Mouse (Mus musculus): ENCODE results near the gene Fchsd2. TPM values are rescaled to one million over a fixed set of nuclear protein-coding genes. Genes with fewer than 3 reads are reported as not detected.
A peak's percentile ranks its signal among the peaks of the same experiment; 100 is the strongest.

Fchsd2 gene
- polyA plus RNA-seq, 1 experiment from 2014 or later = 4.9 TPM

- H3K9me3 ChIP-seq (replicated peaks) = no peaks in the 10 kb centered on the region
- 31% methylated on average over 8 of the region's 8 CpGs for WGBS (ENCODE audit: insufficient replicate concordance)
- no peak overlapping the region for H3K4me3 ChIP-seq (replicated peaks)
- H3K36me3 ChIP-seq (replicated peaks) = no peaks in the 10 kb centered on the region
- H3K4me1 ChIP-seq (replicated peaks) = peaks cover 35% of the 10 kb centered on the region
- H3K9ac ChIP-seq = no peak overlapping the region
- no peak overlapping the region for H3K4me2 ChIP-seq
- ATAC-seq (ENCODE audit: insufficient read depth) = peak; percentile 53; the same call in 1 of the 2 replicates
- no peaks in the 10 kb centered on the region for H3K27me3 ChIP-seq
- no peak overlapping the region for H3K27ac ChIP-seq (replicated peaks)
These were observed 18.4 kb upstream of the Fchsd2 start for GRCm38 (mm10) chr7:101074170-101074767.

- H3K4me2 ChIP-seq = no peak overlapping the region
- no peak for ATAC-seq (ENCODE audit: insufficient read depth)
- 55% methylated on average over 9 of the region's 9 CpGs for WGBS (ENCODE audit: insufficient replicate concordance)
- peaks cover 36% of the 10 kb centered on the region for H3K4me1 ChIP-seq (replicated peaks)
- H3K4me3 ChIP-seq (replicated peaks) = no peak overlapping the region
- H3K27me3 ChIP-seq = no peaks in the 10 kb centered on the region
- H3K36me3 ChIP-seq (replicated peaks) = no peaks in the 10 kb centered on the region
- no peaks in the 10 kb centered on the region for H3K9me3 ChIP-seq (replicated peaks)
- no peak overlapping the region for H3K9ac ChIP-seq
- no peak overlapping the region for H3K27ac ChIP-seq (replicated peaks)
These were observed 9.0 kb upstream of the Fchsd2 start for GRCm38 (mm10) chr7:101083562-101084166.

DNA sequence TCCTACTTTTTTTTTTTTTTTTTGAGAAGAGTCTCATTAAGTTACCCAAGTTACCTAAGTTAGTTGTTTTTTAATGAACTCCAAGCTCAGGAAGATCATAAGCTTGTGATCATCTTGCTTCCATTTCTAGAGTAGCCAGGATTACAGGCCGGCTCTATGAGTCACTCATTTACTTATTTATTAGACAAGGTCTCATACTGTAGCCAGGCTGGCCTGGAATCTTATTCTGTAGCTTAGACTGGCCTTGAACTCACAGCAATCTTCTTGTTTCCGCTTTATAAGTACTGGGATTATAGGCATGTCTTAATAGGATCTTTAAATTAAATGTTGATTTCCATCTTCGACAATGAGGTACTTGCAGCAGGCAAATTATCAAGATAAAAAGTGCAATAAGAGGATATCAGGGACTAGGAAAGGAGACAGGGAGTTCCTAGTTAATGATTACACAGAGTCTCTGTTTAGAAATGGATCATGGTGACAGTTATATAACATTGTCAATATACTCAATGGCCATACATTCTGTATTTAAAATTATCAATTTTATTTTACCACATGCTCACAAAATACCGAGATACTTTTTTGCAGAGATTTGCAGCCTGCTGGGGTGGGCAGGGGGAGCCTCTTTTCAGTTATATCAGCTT lies 7.7 kb upstream of the Fchsd2 start:
- Histone ChIP-seq H3K9me3 (replicated peaks) (no peaks in the 10 kb centered on the region), H3K27me3 (no peaks in the 10 kb centered on the region), H3K27ac (replicated peaks) (peak overlapping the region; percentile 49; the same call in 1 of the 2 replicates), H3K4me3 (replicated peaks) (no peak overlapping the region), H3K4me1 (replicated peaks) (peaks cover 42% of the 10 kb centered on the region), H3K9ac (no peak overlapping the region), H3K36me3 (replicated peaks) (no peaks in the 10 kb centered on the region), H3K4me2 (no peak overlapping the region)
- WGBS (ENCODE audit: insufficient replicate concordance) = 48% methylated on average over 4 of the region's 4 CpGs
- ATAC-seq (ENCODE audit: insufficient read depth) = peak; percentile 24; the same call in 1 of the 2 replicates

DNA sequence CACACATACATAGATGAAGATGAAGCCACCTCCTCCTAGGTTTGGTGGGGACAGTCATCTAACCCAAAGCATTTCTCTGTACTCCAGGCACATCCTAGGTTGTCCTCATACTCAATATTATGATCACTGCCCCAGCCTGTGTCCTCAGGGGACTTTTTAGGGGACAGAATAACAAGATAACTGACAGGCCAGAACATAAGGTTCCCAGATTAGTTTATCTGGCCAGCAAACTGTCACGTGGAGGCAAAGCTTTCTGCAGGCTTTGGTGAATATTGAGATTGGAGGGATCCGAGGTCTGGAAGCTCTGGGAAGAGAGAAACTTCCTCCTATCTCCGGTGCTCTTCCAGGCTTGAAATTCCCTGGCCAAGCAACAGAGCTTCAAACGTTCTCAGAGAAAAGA lies 6.9 kb upstream of the Fchsd2 start:
- Histone ChIP-seq H3K27me3 (no peaks in the 10 kb centered on the region), H3K4me2 (no peak overlapping the region), H3K4me3 (replicated peaks) (no peak overlapping the region), H3K9me3 (replicated peaks) (no peaks in the 10 kb centered on the region), H3K9ac (no peak overlapping the region), H3K4me1 (replicated peaks) (peaks cover 49% of the 10 kb centered on the region), H3K27ac (replicated peaks) (no peak overlapping the region), H3K36me3 (replicated peaks) (no peaks in the 10 kb centered on the region)
- no peak for ATAC-seq (ENCODE audit: insufficient read depth)
- 36% methylated on average over 4 of the region's 4 CpGs for WGBS (ENCODE audit: insufficient replicate concordance)

DNA sequence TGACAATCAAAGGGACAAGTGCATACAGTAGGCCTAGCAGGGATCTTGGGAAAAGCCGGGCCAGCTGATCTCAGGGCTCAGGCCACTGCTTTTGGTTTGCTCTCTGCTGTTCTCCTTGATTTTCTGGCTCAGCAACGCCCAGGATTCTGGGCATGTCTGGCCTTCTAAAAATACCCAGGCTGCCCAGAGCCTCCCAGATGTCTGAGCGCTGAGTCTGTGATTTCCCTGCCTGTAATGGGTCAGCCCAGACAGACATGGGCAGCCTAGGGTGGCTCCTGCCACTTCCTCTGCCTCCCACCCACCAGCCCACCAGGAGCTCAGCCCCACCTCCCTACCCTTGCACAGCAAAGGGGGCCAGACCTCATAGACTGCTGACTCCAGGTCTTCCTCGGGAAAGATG lies 4.0 kb upstream of the Fchsd2 start:
- Histone ChIP-seq H3K9ac (no peak overlapping the region), H3K27me3 (no peaks in the 10 kb centered on the region), H3K4me2 (no peak overlapping the region), H3K27ac (replicated peaks) (no peak overlapping the region), H3K36me3 (replicated peaks) (no peaks in the 10 kb centered on the region), H3K4me1 (replicated peaks) (peaks cover 55% of the 10 kb centered on the region), H3K9me3 (replicated peaks) (no peaks in the 10 kb centered on the region), H3K4me3 (replicated peaks) (no peak overlapping the region)
- 55% methylated on average over 4 of the region's 4 CpGs for WGBS (ENCODE audit: insufficient replicate concordance)
- ATAC-seq (ENCODE audit: insufficient read depth) = no peak

- Histone ChIP-seq H3K4me3 (replicated peaks) (no peak overlapping the region), H3K9ac (no peak overlapping the region), H3K36me3 (replicated peaks) (no peaks in the 10 kb centered on the region), H3K27ac (replicated peaks) (no peak overlapping the region), H3K9me3 (replicated peaks) (no peaks in the 10 kb centered on the region), H3K4me1 (replicated peaks) (peaks cover 57% of the 10 kb centered on the region), H3K4me2 (no peak overlapping the region), H3K27me3 (no peaks in the 10 kb centered on the region)
- no peak for ATAC-seq (ENCODE audit: insufficient read depth)
- WGBS (ENCODE audit: insufficient replicate concordance) = 24% methylated on average over 3 of the region's 3 CpGs
These were observed 3.4 kb upstream of the Fchsd2 start for GRCm38 (mm10) chr7:101089242-101089641.

GRCm38 (mm10) chr7:101093231-101093630 lies 568 bp downstream of the Fchsd2 start:
- H3K4me1 ChIP-seq (replicated peaks) = peaks cover 36% of the 10 kb centered on the region
- no peaks in the 10 kb centered on the region for H3K27me3 ChIP-seq
- no peak overlapping the region for H3K9ac ChIP-seq
- H3K36me3 ChIP-seq (replicated peaks) = no peaks in the 10 kb centered on the region
- peak overlapping the region; percentile 51 for H3K27ac ChIP-seq (replicated peaks)
- no peaks in the 10 kb centered on the region for H3K9me3 ChIP-seq (replicated peaks)
- 38% methylated on average over 3 of the region's 3 CpGs for WGBS (ENCODE audit: insufficient replicate concordance)
- no peak overlapping the region for H3K4me2 ChIP-seq
- no peak overlapping the region for H3K4me3 ChIP-seq (replicated peaks)
- no peak for ATAC-seq (ENCODE audit: insufficient read depth)

DNA sequence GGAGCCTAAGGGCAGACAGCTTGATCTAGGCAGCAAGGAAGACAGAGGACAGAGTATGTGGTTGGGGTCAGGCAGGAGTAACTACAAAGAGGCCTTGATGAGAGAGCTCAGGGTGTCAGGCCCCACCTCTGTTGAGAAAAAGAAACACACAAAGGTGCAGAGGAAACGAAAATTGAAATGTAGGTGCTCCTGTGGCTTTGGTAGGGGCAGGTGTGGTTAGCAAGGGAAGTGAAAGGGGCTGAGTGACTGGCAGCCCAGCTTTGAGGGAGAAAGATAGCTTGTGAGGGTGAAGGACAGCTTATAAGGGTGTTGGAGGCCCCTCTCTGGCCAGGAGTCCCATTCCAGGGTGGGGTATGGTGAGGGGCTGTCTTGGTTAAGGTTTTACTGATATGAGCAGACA lies 2.1 kb downstream of the Fchsd2 start:
- 26% methylated on average over 1 of the region's 1 CpGs for WGBS (ENCODE audit: insufficient replicate concordance)

DNA sequence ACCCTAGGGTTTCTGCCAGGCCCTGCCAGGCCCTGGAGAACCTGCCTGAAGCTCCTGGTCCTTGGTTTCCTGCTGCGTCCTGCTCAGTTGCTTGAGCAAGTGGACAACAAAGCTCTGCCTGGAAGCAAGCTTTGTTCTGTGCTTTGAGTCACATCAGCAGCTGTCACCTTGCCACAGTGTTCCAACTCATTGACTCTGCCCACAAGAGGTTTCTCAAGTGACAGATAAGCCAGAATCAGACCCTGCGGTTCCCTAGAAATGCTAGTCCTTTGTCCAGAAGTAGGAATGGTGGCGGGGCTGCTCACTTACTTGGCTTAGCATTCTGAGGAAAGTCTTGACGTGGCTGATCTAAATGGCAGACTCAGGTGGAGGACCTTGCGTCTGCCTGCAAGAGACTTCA lies 2.9 kb downstream of the Fchsd2 start:
- WGBS (ENCODE audit: insufficient replicate concordance) = 39% methylated on average over 5 of the region's 5 CpGs
- no peak overlapping the region for H3K4me3 ChIP-seq (replicated peaks)
- no peak overlapping the region for H3K9ac ChIP-seq
- no peak overlapping the region for H3K27ac ChIP-seq (replicated peaks)
- no peak overlapping the region for H3K4me2 ChIP-seq
- no peaks in the 10 kb centered on the region for H3K27me3 ChIP-seq
- no peaks in the 10 kb centered on the region for H3K9me3 ChIP-seq (replicated peaks)
- ATAC-seq (ENCODE audit: insufficient read depth) = no peak
- H3K4me1 ChIP-seq (replicated peaks) = peaks cover 22% of the 10 kb centered on the region
- H3K36me3 ChIP-seq (replicated peaks) = no peaks in the 10 kb centered on the region

More for the DNA sequence above, 2.1 kb downstream of the Fchsd2 start:
- H3K4me2 ChIP-seq = no peak overlapping the region
- no peaks in the 10 kb centered on the region for H3K27me3 ChIP-seq
- H3K36me3 ChIP-seq (replicated peaks) = no peaks in the 10 kb centered on the region
- peaks cover 28% of the 10 kb centered on the region for H3K4me1 ChIP-seq (replicated peaks)
- no peak overlapping the region for H3K4me3 ChIP-seq (replicated peaks)
- ATAC-seq (ENCODE audit: insufficient read depth) = no peak
- no peaks in the 10 kb centered on the region for H3K9me3 ChIP-seq (replicated peaks)
- H3K9ac ChIP-seq = no peak overlapping the region
- H3K27ac ChIP-seq (replicated peaks) = no peak overlapping the region

DNA sequence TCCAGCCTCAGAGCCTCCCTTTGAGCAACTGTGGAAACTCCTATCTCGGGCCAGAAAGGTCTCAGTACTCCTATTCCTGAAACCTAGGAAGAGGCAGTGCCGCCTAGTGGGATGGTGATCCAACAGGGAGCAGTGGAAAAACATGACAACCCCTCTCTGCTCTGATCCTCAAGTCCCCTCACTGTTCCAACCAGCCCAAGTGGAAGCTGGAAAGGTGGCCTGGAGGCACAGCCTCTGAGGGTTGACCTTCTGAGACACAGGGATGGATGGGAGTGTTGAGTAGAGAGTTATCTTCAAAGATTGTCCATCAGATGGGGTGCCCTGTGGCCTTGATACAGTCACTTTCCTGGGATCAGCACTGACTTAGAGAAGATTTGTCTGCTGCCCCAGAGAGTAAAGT lies 3.9 kb downstream of the Fchsd2 start:
- ATAC-seq (ENCODE audit: insufficient read depth) = no peak
- H3K4me3 ChIP-seq (replicated peaks) = no peak overlapping the region
- no peak overlapping the region for H3K4me2 ChIP-seq
- no peaks in the 10 kb centered on the region for H3K36me3 ChIP-seq (replicated peaks)
- no peak overlapping the region for H3K27ac ChIP-seq (replicated peaks)
- 0 out of 2 replicates have a peak, but pooled peaks cover 14% of the 10 kb centered on the region for H3K4me1 ChIP-seq (replicated peaks)
- H3K9me3 ChIP-seq (replicated peaks) = no peaks in the 10 kb centered on the region
- no peak overlapping the region for H3K9ac ChIP-seq
- no peaks in the 10 kb centered on the region for H3K27me3 ChIP-seq
- 61% methylated on average over 2 of the region's 2 CpGs for WGBS (ENCODE audit: insufficient replicate concordance)

DNA sequence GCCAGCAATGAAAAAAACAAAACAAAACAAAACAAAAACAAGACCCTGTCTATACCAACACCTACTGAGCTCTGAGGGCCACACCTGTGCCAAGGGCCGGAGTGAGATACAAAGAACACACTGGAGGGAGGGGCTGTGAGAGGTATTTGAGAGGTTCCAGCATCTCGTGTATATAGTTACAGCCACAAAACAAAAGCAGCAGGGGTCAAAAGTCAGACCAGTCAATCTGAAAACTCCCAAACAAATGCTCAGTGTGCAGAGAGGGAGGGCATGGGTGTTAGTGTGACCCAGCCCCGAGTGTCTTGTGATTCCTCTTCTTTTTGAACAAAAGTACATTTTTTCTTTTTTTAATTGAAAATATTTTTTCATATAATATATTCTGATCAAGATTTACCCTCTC lies 4.4 kb downstream of the Fchsd2 start:
- no peak overlapping the region for H3K4me3 ChIP-seq (replicated peaks)
- no peak overlapping the region for H3K9ac ChIP-seq
- no peaks in the 10 kb centered on the region for H3K27me3 ChIP-seq
- H3K4me2 ChIP-seq = no peak overlapping the region
- no peak overlapping the region for H3K27ac ChIP-seq (replicated peaks)
- no peak for ATAC-seq (ENCODE audit: insufficient read depth)
- no peaks in the 10 kb centered on the region for H3K9me3 ChIP-seq (replicated peaks)
- no peaks in the 10 kb centered on the region for H3K36me3 ChIP-seq (replicated peaks)
- 0 out of 2 replicates have a peak, but pooled peaks cover 14% of the 10 kb centered on the region for H3K4me1 ChIP-seq (replicated peaks)
- 55% methylated on average over 3 of the region's 3 CpGs for WGBS (ENCODE audit: insufficient replicate concordance)
